Mouse (Mus musculus) midbrain, embryonic 10.5 days (tissue): ENCODE data around the gene Castor2. TPM values are rescaled to one million over a fixed set of nuclear protein-coding genes. Genes with fewer than 3 reads are reported as not detected.
A peak's percentile ranks its signal among the peaks of the same experiment; 100 is the strongest.

Experiments used
- DNase-seq: peaks from one replicate; pipeline ENCODE4 v3.0.0-alpha.2; 2017; ENCODE audit warnings: low spot score
- H3K27ac ChIP-seq: fragments of 300-500 bp; sonication (generic); replicated peaks from 2 replicates; pipeline ENCODE4 v1.5.1; 2016; ENCODE audit warnings: mild to moderate bottlenecking
- H3K27me3 ChIP-seq: fragments of 300-500 bp; sonication (generic); 2 replicates; pipeline ENCODE4 v1.6.1; 2016; ENCODE audit warnings: low read depth, mild to moderate bottlenecking; ENCODE audit not compliant: poor library complexity, severe bottlenecking
- H3K36me3 ChIP-seq: fragments of 300-500 bp; sonication (generic); 2 replicates; pipeline ENCODE4 v1.6.1; 2016; ENCODE audit warnings: mild to moderate bottlenecking, moderate library complexity
- H3K4me1 ChIP-seq: fragments of 300-500 bp; sonication (generic); 2 replicates; pipeline ENCODE4 v1.6.1; 2016
- H3K4me3 ChIP-seq: fragments of 300-500 bp; sonication (generic); 2 replicates; pipeline ENCODE4 v1.5.1; 2016; ENCODE audit warnings: mild to moderate bottlenecking, moderate library complexity
- H3K9me3 ChIP-seq: fragments of 300-500 bp; sonication (generic); replicated peaks from 2 replicates; pipeline ENCODE4 v1.6.1; 2016; ENCODE audit warnings: mild to moderate bottlenecking
- WGBS: fragments of 180-500 bp; shearing (Covaris S2); methylation state at CpG from one replicate; pipeline ENCODE4 v1.1.7; 2016; 5-methylcytosine and 5-hydroxymethylcytosine counted together
- polyA plus RNA-seq: library from polyadenylated mRNA; unstranded; fragments of >200 nt; fragmentation: Nextera tagmentation; extraction: Ambion mirVana; gene quantifications from 2 replicates; pipeline ENCODE4 v1.2.1, GENCODE M21; 2016

Gene Castor2
- polyA plus RNA-seq, 1 experiment from 2014 or later, result 10.1 TPM

DNA sequence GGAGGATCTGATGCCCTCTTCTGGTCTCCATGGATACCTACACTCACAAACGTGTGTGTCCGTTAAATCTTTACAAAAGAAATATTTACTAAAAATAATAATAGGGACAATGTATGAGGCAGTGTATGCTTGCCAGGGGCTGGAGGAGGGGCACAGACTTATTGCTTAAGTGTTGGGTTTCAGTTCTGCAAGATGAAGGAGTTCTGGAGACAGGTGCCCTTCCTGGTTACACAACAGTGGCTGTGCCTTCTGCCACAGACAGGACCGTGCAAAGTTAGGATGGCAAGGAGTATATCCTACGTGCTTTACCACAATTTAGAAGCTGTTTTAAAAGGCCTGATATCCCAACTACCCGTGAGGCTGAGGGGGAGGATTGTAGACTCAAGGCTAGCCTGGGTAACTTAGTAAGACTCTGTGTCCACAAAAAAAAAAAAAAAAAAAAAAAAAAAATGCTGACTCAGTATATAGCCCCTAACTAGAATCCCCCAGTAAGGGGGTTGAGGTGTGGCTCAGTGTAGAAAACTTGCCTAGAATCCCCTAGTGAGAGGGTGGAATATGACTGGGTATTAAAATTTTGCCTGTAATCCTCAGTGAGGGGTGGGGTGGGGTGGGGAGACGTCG, 16.2 kb downstream of the Castor2 start:
- H3K4me1 ChIP-seq, result 0 out of 2 replicates have a peak, but pooled peaks cover 7% of the 10 kb centered on the region
- no peaks in the 10 kb centered on the region for H3K27me3 ChIP-seq
- WGBS, result 87% methylated on average over 7 of the region's 7 CpGs

DNA sequence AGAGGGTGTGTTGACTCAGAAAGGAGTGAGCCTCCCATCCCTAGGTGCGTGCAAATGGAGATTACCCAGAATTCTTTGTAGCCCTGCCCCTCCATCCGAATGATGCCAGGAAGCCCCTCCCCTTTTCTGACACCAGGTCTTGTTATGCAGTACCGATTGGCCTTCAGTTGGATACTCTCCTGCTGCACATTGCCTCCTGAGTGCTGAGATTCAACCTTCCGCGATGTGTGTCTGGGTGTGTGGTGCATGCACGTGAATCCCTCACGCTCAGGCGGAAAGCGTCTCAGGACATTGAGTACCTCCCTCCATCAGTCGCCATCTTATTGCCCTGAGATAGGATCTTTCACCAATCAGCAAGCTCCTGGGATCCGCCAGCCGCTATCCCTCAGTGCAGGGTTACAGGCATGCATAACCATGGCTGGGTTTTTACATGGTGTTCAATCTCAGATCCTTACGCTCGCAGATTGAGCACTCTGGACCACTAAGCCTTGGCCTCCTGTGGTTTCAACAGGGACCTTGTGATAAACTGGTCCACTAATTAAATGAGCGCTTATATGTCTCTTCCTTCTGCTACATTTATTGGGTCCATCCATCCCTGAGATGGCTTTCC, 19.4 kb downstream of the Castor2 start:
- H3K9me3 ChIP-seq, result no peaks in the 10 kb centered on the region
- no peak overlapping the region for H3K4me3 ChIP-seq
- H3K27me3 ChIP-seq, result no peaks in the 10 kb centered on the region
- no peak overlapping the region for H3K27ac ChIP-seq
- peaks cover 17% of the 10 kb centered on the region for H3K4me1 ChIP-seq
- H3K36me3 ChIP-seq, result peaks cover 13% of the 10 kb centered on the region
- DNase-seq, result no peak
- 92% methylated on average over 15 of the region's 15 CpGs for WGBS

More for the DNA sequence above, 16.2 kb downstream of the Castor2 start:
- Histone ChIP-seq H3K27ac (no peak overlapping the region), H3K9me3 (0 out of 2 replicates have a peak, but pooled peaks cover 3% of the 10 kb centered on the region), H3K36me3 (peaks cover 27% of the 10 kb centered on the region), H3K4me3 (no peak overlapping the region)
- no peak for DNase-seq

DNA sequence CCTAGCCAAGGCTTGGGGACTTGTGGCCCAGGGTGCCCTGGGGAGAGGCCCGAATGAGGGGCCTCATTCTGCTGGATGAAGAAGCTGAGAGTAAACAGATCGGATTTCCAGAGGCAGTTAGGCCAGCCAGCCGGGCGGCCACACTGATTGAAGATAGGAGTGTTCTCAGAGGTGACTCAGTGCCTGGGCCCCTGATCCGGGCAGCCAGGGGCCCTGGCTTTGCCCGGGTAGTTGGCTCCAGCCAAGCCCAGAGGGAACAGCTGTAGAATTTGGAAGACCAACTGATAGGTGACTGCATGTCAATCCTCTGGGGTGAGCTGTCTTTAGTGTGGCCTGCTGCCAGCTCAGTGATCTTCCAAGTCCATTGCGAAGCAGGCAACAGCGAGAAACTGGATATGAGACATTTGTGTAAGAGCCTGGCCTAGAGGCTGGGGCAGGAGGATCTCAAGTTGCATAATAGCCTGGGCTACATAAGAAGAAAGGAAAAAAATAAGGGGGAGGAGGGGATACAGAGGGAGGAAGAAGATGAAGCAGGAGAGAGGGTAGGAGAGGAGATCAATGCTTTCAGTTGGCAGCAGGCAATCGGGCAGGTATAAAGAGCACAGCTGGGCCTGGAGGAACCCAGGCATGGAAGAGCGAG, 20.1 kb downstream of the Castor2 start:
- peaks cover 13% of the 10 kb centered on the region for H3K36me3 ChIP-seq
- no peak overlapping the region for H3K4me3 ChIP-seq
- H3K4me1 ChIP-seq, result peaks cover 17% of the 10 kb centered on the region
- H3K27me3 ChIP-seq, result no peaks in the 10 kb centered on the region
- 0 out of 2 replicates have a peak overlapping the region, but pooled peaks have one; percentile 4 for H3K27ac ChIP-seq
- no peak for DNase-seq
- WGBS, result 71% methylated on average over 10 of the region's 10 CpGs
- no peaks in the 10 kb centered on the region for H3K9me3 ChIP-seq

DNA sequence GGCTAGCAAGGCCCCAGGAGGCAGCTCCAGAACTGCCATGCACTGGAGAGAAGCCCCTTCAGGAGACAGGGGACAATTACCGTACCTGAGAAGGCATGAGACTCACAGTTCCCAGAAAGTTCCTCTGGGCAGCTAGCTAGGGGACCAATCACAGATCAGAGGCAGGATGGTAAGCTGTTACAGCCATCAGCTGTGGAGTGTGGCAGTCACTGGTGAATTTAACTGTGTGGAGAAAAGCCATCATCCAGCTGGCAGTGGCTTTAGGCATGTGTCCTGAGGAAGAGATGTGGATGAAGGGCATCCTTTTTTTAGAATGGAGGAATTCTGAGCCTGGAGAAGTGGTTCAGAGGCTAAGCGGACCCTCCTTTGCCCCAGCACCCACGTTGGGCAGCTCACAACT, 20.6 kb downstream of the Castor2 start:
- Histone ChIP-seq H3K9me3 (no peaks in the 10 kb centered on the region), H3K27me3 (no peaks in the 10 kb centered on the region), H3K27ac (no peak overlapping the region), H3K36me3 (peaks cover 13% of the 10 kb centered on the region), H3K4me3 (no peak overlapping the region), H3K4me1 (peaks cover 17% of the 10 kb centered on the region)
- 85% methylated on average over 3 of the region's 3 CpGs for WGBS
- no peak for DNase-seq

DNA sequence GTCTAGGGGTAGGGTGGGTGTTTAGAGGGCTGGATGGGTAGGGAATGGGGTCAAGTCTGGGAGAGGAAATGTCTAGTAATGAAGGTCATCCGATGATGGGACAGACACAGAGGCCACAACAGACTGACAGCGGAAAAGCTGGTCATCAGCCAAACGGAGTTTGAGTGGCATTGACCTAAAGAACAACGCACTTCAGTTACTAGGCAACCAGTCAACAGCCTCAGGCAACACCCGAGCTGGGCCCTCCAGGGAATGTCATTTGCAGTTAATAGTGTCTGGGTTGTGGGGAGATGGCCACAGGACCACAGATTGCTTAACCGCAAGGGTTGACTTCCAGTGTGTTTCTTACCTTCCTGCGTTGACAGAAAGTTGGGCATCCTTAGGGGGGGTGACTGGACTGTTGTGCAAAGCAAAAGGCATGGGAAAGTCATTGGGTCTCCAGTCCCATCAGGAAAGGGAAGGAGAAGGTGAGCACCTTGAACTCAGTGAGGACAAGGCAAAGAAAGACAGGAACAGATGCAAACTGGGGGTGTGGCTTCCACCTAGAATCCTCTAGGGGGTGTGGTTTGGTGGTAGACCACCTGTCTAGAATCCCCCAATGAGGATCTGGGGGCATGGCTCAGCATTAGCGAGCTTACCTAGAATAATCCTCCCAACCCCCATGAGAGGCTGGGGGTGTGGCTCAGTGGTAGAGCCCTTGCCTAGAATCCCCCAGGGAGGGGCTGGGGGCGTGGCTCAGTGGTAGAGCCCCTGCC, 21.8 kb downstream of the Castor2 start:
- WGBS, result 75% methylated on average over 9 of the region's 9 CpGs
- H3K4me3 ChIP-seq, result no peak overlapping the region
- H3K36me3 ChIP-seq, result peaks cover 21% of the 10 kb centered on the region
- no peaks in the 10 kb centered on the region for H3K9me3 ChIP-seq
- no peak for DNase-seq
- H3K27me3 ChIP-seq, result no peaks in the 10 kb centered on the region
- H3K4me1 ChIP-seq, result peaks cover 17% of the 10 kb centered on the region
- no peak overlapping the region for H3K27ac ChIP-seq

DNA sequence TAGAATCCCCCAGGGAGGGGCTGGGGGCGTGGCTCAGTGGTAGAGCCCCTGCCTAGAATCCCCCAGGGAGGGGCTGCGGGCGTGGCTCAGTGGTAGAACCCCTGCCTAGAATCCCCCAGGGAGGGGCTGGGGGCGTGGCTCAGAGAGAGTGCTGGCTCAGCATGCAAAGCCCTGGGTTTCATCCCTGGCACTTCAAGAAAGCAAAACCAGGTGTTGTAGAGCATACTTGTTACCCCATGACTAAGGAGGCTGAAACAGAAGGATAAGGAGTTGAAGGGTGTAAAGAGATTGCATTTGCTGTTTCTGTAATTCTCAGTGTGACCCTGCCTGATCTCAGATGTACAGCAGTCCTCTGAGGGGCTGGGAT, 22.4 kb downstream of the Castor2 start:
- Histone ChIP-seq H3K4me3 (no peak overlapping the region), H3K27me3 (no peaks in the 10 kb centered on the region), H3K9me3 (peaks cover 3% of the 10 kb centered on the region), H3K4me1 (peaks cover 17% of the 10 kb centered on the region), H3K27ac (no peak overlapping the region), H3K36me3 (peaks cover 26% of the 10 kb centered on the region)
- no peak for DNase-seq
- WGBS, result 81% methylated on average over 4 of the region's 4 CpGs

DNA sequence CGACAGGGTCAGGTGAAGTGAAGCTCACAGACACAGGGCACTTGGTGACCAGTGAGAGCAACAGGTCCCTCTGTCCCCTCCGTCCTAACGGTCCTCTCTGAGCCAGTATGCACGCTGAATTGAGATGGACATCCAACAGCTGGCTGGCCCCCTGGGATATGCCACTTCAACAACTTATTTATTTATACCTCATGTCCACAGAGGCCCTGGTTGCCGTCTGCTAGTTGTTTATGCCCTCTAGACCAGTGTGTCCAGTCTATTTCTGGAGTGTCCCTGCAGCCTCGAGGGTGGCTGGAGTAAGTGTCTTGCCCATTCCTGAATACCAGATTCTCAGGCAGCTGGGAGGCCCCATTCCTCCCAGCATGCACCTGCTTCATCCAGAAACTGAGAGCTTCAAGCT, 24.3 kb downstream of the Castor2 start:
- peaks cover 17% of the 10 kb centered on the region for H3K4me1 ChIP-seq
- H3K9me3 ChIP-seq, result peaks cover 6% of the 10 kb centered on the region
- WGBS, result 91% methylated on average over 6 of the region's 6 CpGs

DNA sequence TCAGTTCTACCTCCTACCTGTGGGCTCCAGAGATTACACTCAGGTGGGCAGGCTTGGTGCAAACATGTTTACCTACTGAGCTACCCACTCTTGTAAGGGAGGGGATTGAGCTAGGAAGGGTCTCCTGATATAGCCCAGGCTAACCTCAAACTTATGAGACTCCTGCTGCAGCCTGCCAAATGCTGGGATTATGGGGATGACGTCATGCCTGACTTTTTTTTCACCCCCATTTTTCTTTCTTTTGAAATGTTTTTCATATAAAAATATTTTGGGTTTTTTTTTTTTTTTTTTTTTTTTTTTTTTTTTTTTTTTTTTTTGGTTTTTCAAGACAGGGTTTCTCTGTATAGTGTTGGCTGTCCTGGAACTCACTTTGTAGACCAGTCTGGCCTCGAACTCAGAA, 26.7 kb downstream of the Castor2 start:
- no peak for DNase-seq
- 96% methylated on average over 2 of the region's 2 CpGs for WGBS
- no peaks in the 10 kb centered on the region for H3K27me3 ChIP-seq
- no peak overlapping the region for H3K4me3 ChIP-seq
- peaks cover 34% of the 10 kb centered on the region for H3K36me3 ChIP-seq
- H3K27ac ChIP-seq, result no peak overlapping the region
- peaks cover 8% of the 10 kb centered on the region for H3K4me1 ChIP-seq
- H3K9me3 ChIP-seq, result peaks cover 6% of the 10 kb centered on the region

More for the DNA sequence above, 24.3 kb downstream of the Castor2 start:
- Histone ChIP-seq H3K27ac (no peak overlapping the region), H3K27me3 (no peaks in the 10 kb centered on the region), H3K4me3 (no peak overlapping the region), H3K36me3 (peaks cover 31% of the 10 kb centered on the region)
- no peak for DNase-seq

DNA sequence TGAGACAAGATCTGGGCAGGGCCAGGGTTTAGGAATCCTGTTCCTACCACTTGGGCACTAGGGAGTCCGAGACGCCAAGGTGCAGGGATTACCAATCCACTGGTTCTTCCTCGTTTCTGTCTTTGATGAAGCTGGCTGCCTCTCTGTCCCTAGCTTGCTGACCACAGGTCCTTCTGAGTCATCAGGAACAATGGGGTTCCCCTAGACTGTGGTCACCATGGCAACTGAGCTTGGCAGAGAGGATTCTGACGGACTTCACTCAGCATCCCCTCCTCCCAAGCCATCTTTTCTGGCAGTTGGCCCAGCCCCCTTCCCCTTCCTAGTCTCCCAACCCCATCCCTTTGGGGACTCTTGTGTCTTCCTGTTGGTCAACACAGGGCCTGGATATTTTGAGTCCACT, 32.1 kb downstream of the Castor2 start:
- peak; percentile 67 for DNase-seq
- peak overlapping the region; percentile 66 for H3K27ac ChIP-seq
- 20% methylated on average over 4 of the region's 4 CpGs for WGBS

DNA sequence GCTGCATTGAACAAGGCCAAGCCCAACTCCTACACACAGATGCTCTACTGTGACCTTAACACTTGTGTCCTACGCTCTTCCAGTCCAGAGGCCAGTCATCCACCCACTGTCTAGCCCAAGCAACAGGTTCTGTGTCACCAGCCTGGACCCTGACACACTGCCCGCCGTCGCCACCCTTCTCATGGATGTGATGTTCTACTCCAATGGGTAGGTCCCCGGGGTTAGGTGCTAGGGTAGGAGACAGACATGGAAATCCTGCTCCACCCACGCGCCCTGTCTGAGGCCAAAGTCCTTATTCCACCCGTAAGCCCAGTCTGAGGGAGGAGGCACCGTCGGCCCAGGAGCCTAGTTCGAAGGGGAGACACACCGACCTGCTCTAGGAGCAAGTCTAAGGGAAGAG, 36.5 kb downstream of the Castor2 start:
- no peak for DNase-seq
- H3K4me1 ChIP-seq, result peaks cover 16% of the 10 kb centered on the region
- no peaks in the 10 kb centered on the region for H3K9me3 ChIP-seq
- H3K27ac ChIP-seq, result no peak overlapping the region
- peaks cover 70% of the 10 kb centered on the region for H3K36me3 ChIP-seq
- no peak overlapping the region for H3K4me3 ChIP-seq
- WGBS, result 92% methylated on average over 12 of the region's 12 CpGs
- no peaks in the 10 kb centered on the region for H3K27me3 ChIP-seq

More for the DNA sequence above, 32.1 kb downstream of the Castor2 start:
- H3K4me1 ChIP-seq, result peaks cover 17% of the 10 kb centered on the region
- peaks cover 64% of the 10 kb centered on the region for H3K36me3 ChIP-seq
- no peak overlapping the region for H3K4me3 ChIP-seq
- H3K9me3 ChIP-seq, result peaks cover 6% of the 10 kb centered on the region
- no peaks in the 10 kb centered on the region for H3K27me3 ChIP-seq

DNA sequence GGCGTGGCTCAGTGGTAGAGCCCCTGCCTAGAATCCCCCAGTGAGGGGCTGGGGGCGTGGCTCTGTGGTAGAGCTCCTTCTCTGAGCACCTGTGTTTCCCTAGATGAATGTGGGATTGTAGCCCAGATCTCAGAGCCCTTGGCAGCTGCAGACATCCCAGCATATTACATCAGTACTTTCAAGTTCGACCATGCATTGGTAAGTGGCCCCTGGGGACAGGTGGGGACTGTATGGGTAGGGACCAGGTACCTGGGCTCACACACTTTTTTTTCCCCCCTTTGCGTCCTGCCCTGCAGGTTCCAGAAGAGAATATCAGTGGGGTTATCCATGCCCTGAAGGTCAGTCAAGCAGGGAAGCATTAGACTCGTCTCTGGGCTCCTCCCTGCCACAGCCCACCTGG, 38.4 kb downstream of the Castor2 start:
- 90% methylated on average over 5 of the region's 5 CpGs for WGBS
- Histone ChIP-seq H3K36me3 (peaks cover 78% of the 10 kb centered on the region), H3K4me1 (no peaks in the 10 kb centered on the region), H3K27me3 (no peaks in the 10 kb centered on the region), H3K4me3 (no peak overlapping the region), H3K9me3 (peaks cover 3% of the 10 kb centered on the region), H3K27ac (no peak overlapping the region)
- DNase-seq, result no peak

DNA sequence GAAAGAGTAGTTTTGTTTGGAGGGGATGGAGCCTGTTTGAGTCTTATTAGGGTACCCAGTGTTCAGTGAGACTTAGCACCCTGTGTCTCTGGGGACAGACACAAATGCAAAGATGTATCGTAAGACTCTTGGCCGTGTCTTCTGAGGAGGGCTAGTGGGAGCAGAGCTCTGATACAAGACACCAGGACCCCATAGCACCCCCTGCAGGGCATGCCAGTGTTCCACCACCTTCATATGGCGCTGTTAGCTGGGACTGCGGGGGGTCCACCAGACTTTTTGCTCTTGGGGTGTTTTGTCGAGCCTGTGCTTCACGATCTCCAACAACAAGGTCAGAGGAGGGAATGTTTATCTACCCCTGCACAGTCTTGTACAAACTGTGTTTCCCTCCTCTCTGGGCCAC, 39.9 kb downstream of the Castor2 start:
- Histone ChIP-seq H3K4me1 (no peaks in the 10 kb centered on the region), H3K9me3 (peaks cover 3% of the 10 kb centered on the region), H3K27ac (no peak overlapping the region), H3K4me3 (no peak overlapping the region), H3K36me3 (peaks cover 76% of the 10 kb centered on the region), H3K27me3 (no peaks in the 10 kb centered on the region)
- DNase-seq, result no peak
- WGBS, result 90% methylated on average over 6 of the region's 6 CpGs
